ENCODE assay signal across 9 mouse cellular contexts in the genomic region with DNA sequence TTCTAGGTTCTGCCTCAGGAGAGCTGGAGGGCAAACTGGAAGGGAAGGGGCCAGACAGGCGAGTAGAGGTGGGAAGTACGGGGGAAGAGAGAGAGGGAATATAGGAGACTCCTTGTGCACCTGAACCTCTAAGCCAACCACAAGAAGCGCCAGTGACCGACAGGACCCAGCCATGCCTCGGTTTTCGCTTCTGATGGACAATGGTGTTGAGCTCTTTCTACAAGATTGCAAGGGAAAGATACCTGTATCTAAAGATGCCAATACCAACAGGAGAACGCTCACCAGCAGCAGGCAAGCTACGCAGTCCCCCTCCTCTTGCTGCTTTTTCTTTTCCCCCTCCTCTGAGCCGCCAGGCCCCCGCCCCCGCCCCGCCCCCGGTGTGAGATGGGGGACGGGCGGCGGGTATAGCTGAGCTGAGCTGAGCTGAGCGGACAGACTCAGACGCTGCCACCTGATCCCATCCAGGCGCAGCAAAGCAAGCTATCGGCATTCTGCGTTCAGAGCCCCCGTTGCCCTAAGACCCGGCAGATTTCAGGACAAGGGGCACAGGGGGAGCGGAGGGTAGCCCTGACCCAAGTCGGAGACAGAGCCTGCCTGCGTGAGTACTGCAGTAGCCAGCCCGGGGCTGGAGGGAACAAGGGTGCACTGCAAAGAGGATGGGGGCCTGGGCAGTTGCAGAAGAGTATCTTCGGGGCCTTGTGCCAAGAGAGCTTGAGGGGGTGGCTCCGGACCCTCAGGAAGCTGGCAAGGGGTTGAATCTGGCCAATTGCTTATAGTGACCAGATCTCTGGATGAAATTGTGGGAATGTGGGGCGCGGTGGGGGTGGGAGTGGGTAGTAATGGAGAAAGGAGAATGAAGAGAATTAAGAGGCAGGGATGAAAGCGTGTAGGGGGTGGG. TPM values are rescaled to one million over a fixed set of nuclear protein-coding genes. Genes with fewer than 3 reads are reported as not detected.
DNase-seq lines count a peak whose midpoint lies in the region; ATAC-seq and TF ChIP-seq lines count a peak whose summit lies in the region.
"Had no signal": no experiment of that assay in that cellular context is flagged by ENCODE, and none has a peak within 500 bp of the region (broad histone marks: within the 10 kb centered on the region; RNA-seq: fewer than 3 reads in every experiment).

Gene Gal3st3, plus strand, starts transcription at position 429 of the 898 bp plus-strand sequence.

- WGBS in forebrain, embryonic 14.5 days: 4% methylated on average over 32 of the region's 32 CpGs
- 4% methylated on average over 32 of the region's 32 CpGs for WGBS in midbrain, embryonic 13.5 days

- no peak for TF ChIP-seq CTCF in ES-Bruce4 (IDR thresholded peaks at IDR 0.05; ENCODE audit: low read depth, low read length)

- peak; percentile 61 for ATAC-seq in forebrain, embryonic 14.5 days
- ATAC-seq in midbrain, embryonic 13.5 days: peak; percentile 71
- ATAC-seq in monocyte, adult 5-6 weeks (replicated peaks; ENCODE audit: insufficient number of reproducible peaks, low FRiP score, low TSS enrichment, poor library complexity, severe bottlenecking): no peak

- H3K4me2 ChIP-seq in forebrain, embryonic 14.5 days (ENCODE audit: low read length): peak within 1 kb of the TSS; percentile 60
- peak within 1 kb of the TSS; percentile 77 for H3K4me2 ChIP-seq in midbrain, embryonic 13.5 days (replicated peaks)

- H3K4me1 ChIP-seq in ES-Bruce4 (ENCODE audit: control insufficient read depth, insufficient read depth, low read length): peaks cover 9% of the 10 kb centered on the region
- peaks cover 19% of the 10 kb centered on the region for H3K4me1 ChIP-seq in forebrain, embryonic 14.5 days (ENCODE audit: control insufficient read depth, insufficient read depth, low read length)
- H3K4me1 ChIP-seq in midbrain, embryonic 13.5 days (replicated peaks): peaks cover 56% of the 10 kb centered on the region

- no peaks in the 10 kb centered on the region for H3K9me3 ChIP-seq in ES-Bruce4 (replicated peaks; ENCODE audit: control insufficient read depth, insufficient read depth, low read length, poor library complexity, severe bottlenecking)
- no peaks in the 10 kb centered on the region for H3K9me3 ChIP-seq in forebrain, embryonic 14.5 days (replicated peaks; ENCODE audit: control insufficient read depth, low read length)
- no peaks in the 10 kb centered on the region for H3K9me3 ChIP-seq in midbrain, embryonic 13.5 days

- H3K27me3 ChIP-seq in ES-Bruce4 (ENCODE audit: control insufficient read depth, insufficient read depth, low read length, poor library complexity, severe bottlenecking): no peaks in the 10 kb centered on the region
- H3K27me3 ChIP-seq in forebrain, embryonic 14.5 days (replicated peaks; ENCODE audit: control insufficient read depth, insufficient read depth, low read length): no peaks in the 10 kb centered on the region
- no peaks in the 10 kb centered on the region for H3K27me3 ChIP-seq in midbrain, embryonic 13.5 days

- DNase-seq in brain, adult 2 months (ENCODE audit: low read depth, low spot score): peak; percentile 73
- peak; percentile 75 for DNase-seq in forebrain, embryonic 14.5 days (ENCODE audit: low spot score)
- peak in 1 of 2 experiments; percentile 52 for DNase-seq in layer of hippocampus, adult 8-10 months (ENCODE audit: low spot score in 2 of 2)
- no peak for DNase-seq in gastrocnemius, postnatal 25 days
- DNase-seq in urinary bladder, adult 18-20 months (ENCODE audit: low spot score in 2 of 2): no peak

- peak within 1 kb of the TSS; percentile 78 for H3K4me3 ChIP-seq in ES-Bruce4 (ENCODE audit: low read depth, low read length)
- H3K4me3 ChIP-seq in forebrain, embryonic 14.5 days (ENCODE audit: low read depth, low read length): peak within 1 kb of the TSS; percentile 64
- peak within 1 kb of the TSS; percentile 67 for H3K4me3 ChIP-seq in midbrain, embryonic 13.5 days (replicated peaks)

- H3K9ac ChIP-seq in ES-Bruce4 (ENCODE audit: low read depth, poor library complexity, severe bottlenecking): peak within 1 kb of the TSS; percentile 23
- peak within 1 kb of the TSS; percentile 92 for H3K9ac ChIP-seq in forebrain, embryonic 14.5 days (ENCODE audit: low read length)
- peak within 1 kb of the TSS; percentile 91 for H3K9ac ChIP-seq in midbrain, embryonic 13.5 days (replicated peaks)

- H3K27ac ChIP-seq in ES-Bruce4 (ENCODE audit: insufficient read depth, low read length): no peak within 1 kb of the TSS
- peak within 1 kb of the TSS; percentile 87 for H3K27ac ChIP-seq in forebrain, embryonic 14.5 days (ENCODE audit: low read depth, low read length)
- peak within 1 kb of the TSS; percentile 91 for H3K27ac ChIP-seq in midbrain, embryonic 13.5 days

- TF ChIP-seq EP300 in ES-Bruce4 (IDR thresholded peaks at IDR 0.05; ENCODE audit: insufficient read depth, low read depth, low read length): no peak

- H3K36me3 ChIP-seq in ES-Bruce4 (ENCODE audit: control insufficient read depth, insufficient read depth, low read length, poor library complexity, severe bottlenecking): peaks cover 5% of the 10 kb centered on the region
- peaks cover 16% of the 10 kb centered on the region for H3K36me3 ChIP-seq in forebrain, embryonic 14.5 days (ENCODE audit: control insufficient read depth, insufficient read depth, low read length)
- H3K36me3 ChIP-seq in midbrain, embryonic 13.5 days: peaks cover 2% of the 10 kb centered on the region; the same call in 1 of the 2 replicates

- peak; percentile 38 for TF ChIP-seq POLR2A in ES-Bruce4 (IDR thresholded peaks at IDR 0.05; ENCODE audit: insufficient read depth, low read length)

RNA-seq across cellular contexts. Expression of gene Gal3st3, which starts in this region (rescaled TPM):
- 2.5 and 2.9 TPM in 2 replicates for polyA plus RNA-seq in ES-Bruce4 (2011; ENCODE audit: insufficient read depth, insufficient read length, low read depth, missing spikeins)
- polyA plus RNA-seq in forebrain, embryonic 14.5 days (2014; fragmentation: Nextera tagmentation; extraction: Ambion mirVana): 20.9 and 26.3 TPM in 2 replicates
- total RNA-seq in layer of hippocampus, adult 8-10 months (2022): 10 to 100 TPM; 83.2 to 92.3 (median 86.9) TPM
- polyA plus RNA-seq in midbrain, embryonic 13.5 days (2015; fragmentation: Nextera tagmentation; extraction: Ambion mirVana): 29.3 and 33.6 TPM in 2 replicates
- total RNA-seq in gastrocnemius, postnatal 25 days (2021): not detected
- total RNA-seq in monocyte, adult 5-6 weeks (2017): not detected in 3 replicates
- total RNA-seq: neutrophil, adult 5-6 weeks had no signal

Comparison
In these comparisons a context has a peak if more than half of its experiments do, and no peak if none do; other contexts are left out.
1. RNA of gene Gal3st3 (total RNA-seq): 83.2 to 92.3 TPM in layer of hippocampus, adult 8-10 months; not detected in gastrocnemius, postnatal 25 days and not detected in monocyte, adult 5-6 weeks; every median in the first group is over 10 times any median in the second.
2. H3K9ac ChIP-seq: peak in every context shown above with its lines; median percentile 92 in forebrain, embryonic 14.5 days; 91 in midbrain, embryonic 13.5 days; 23 in ES-Bruce4.
3. DNase-seq: peak in brain, adult 2 months (single experiment) and forebrain, embryonic 14.5 days (single experiment); none in gastrocnemius, postnatal 25 days (single experiment) and urinary bladder, adult 18-20 months (0 of 2).
4. Peak in every context shown above with its lines, with median percentiles within 50 percentile points of each other: H3K4me3 ChIP-seq.